Mouse (Mus musculus) forebrain, embryonic 16.5 days (tissue): ENCODE measurements around the gene Rfc3. TPM values are rescaled to one million over a fixed set of nuclear protein-coding genes. Genes with fewer than 3 reads are reported as not detected.

Source experiments
- ATAC-seq: fragments of 200-750 bp; cut with Nextera tagmentation; 2 replicates; pipeline ENCODE4 v1.8.0; 2017; ENCODE audit warnings: mild to moderate bottlenecking, moderate library complexity
- H3K27ac ChIP-seq: fragments of 300-500 bp; sonication (generic); 2 replicates; pipeline ENCODE4 v1.5.1; 2014; ENCODE audit warnings: low read length, control low read depth
- H3K27me3 ChIP-seq: fragments of 300-500 bp; sonication (generic); replicated peaks from 2 replicates; pipeline ENCODE4 v1.6.1; 2014; ENCODE audit warnings: low read length; ENCODE audit not compliant: control insufficient read depth, insufficient read depth
- H3K36me3 ChIP-seq: fragments of 300-500 bp; sonication (generic); 2 replicates; pipeline ENCODE4 v1.6.1; 2014; ENCODE audit not compliant: control insufficient read depth, insufficient read depth
- H3K4me1 ChIP-seq: fragments of 300-500 bp; sonication (generic); replicated peaks from 2 replicates; pipeline ENCODE4 v1.6.1; 2014; ENCODE audit warnings: low read length; ENCODE audit not compliant: control insufficient read depth, insufficient read depth
- H3K4me2 ChIP-seq: fragments of 300-500 bp; sonication (generic); 2 replicates; pipeline ENCODE4 v1.6.1; 2014; ENCODE audit warnings: mild to moderate bottlenecking, low read length, control low read depth
- H3K4me3 ChIP-seq: fragments of 300-500 bp; sonication (generic); replicated peaks from 2 replicates; pipeline ENCODE4 v1.5.1; 2014; ENCODE audit warnings: mild to moderate bottlenecking, low read length, control low read depth
- H3K9ac ChIP-seq: fragments of 300-500 bp; sonication (generic); replicated peaks from 2 replicates; pipeline ENCODE4 v1.6.1; 2014; ENCODE audit warnings: low read depth, low read length, control low read depth
- H3K9me3 ChIP-seq: fragments of 300-500 bp; sonication (generic); 2 replicates; pipeline ENCODE4 v1.6.1; 2016; ENCODE audit warnings: low read length; ENCODE audit not compliant: control insufficient read depth
- WGBS: fragments of 180-500 bp; shearing (Covaris S2); extraction: QIAGEN DNeasy Blood & Tissue Kit; methylation state at CpG from one replicate; pipeline ENCODE4 v1.1.7; 2014; 5-methylcytosine and 5-hydroxymethylcytosine counted together
- polyA plus RNA-seq: library from polyadenylated mRNA; unstranded; fragments of >200 nt; fragmentation: Nextera tagmentation; extraction: Ambion mirVana; gene quantifications from 2 replicates; pipeline ENCODE4 v1.2.1, GENCODE M21; 2015

The Rfc3 gene
- polyA plus RNA-seq, 1 experiment from 2014 or later, result 87.1 TPM

- Histone ChIP-seq H3K9ac (no peak overlapping the region), H3K4me1 (no peaks in the 10 kb centered on the region), H3K27ac (no peak overlapping the region), H3K36me3 (no peaks in the 10 kb centered on the region), H3K4me2 (no peak overlapping the region), H3K9me3 (no peaks in the 10 kb centered on the region), H3K27me3 (no peaks in the 10 kb centered on the region), H3K4me3 (no peak overlapping the region)
- WGBS, result 46% methylated on average over 1 of the region's 1 CpGs
- ATAC-seq, result no peak
Observed at GRCm38 (mm10) chr5:151601696-151602095, 49.3 kb downstream of the Rfc3 start.

Other genes starting within 250 kb of the Rfc3 start
- gene Gm42906, start 223.1 kb downstream of the Rfc3 start, polyA plus RNA-seq, result not detected in 2 replicates
- not detected in 2 replicates for gene Vmn2r18, start 45.2 kb downstream of the Rfc3 start, polyA plus RNA-seq